Mouse (Mus musculus) lung, postnatal 0 days (tissue): ENCODE measurements at regions not wholly inside any gene's neighbourhood (a gene's known extent, or its start where the extent isn't known, plus 50 kb on each side); places are given as distances from the start of the nearest gene placed in this dataset.

ENCODE experiments used
- CTCF ChIP-seq: IDR thresholded peaks from 2 replicates; pipeline ENCODE4 v1.5.1; 2016; ENCODE audit warnings: antibody characterized with exemption, mild to moderate bottlenecking
- EP300 ChIP-seq: IDR thresholded peaks from 2 replicates; pipeline ENCODE4 v1.6.1; 2016; ENCODE audit warnings: antibody characterized with exemption, mild to moderate bottlenecking, control low read depth

DNA sequence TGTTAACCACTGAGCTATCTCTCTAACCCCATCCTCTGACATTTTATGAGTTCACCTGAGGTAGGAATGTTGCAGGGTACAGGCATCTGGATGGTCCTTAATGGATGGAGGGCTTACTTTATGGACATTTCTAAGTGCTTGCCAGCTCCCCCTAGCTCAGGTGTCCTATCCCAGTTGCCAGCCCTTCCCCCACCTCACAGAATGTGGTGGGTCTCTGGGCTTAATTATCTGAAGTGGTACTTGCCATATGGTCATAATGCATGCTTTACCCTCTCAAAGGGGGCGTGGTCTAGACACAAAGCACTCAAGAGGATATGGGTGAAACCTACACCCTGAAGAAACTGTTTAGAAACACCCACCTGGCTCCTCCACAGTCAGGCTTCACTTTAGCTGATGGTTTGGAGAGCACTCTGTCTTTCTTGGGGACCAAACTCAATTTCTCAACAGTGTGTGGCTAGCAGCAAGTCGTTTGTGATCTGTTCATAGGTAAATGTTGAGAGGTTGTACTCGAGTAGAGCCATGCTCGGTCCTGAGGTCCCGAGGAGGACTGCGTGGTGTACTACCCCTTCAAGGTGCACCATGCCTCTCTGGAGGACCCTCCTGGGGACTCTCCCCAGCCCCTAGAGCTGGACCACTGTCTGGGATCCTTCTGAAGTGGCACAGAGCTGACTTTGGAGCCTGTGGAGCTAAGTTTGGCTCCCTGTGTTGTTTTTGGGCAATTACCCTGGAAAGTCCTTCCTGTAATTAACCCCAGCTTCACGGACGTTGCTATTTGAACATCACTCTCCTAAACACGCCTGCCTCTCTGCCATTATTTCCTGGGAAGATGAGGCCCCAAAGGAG is 338.8 kb upstream of the Sall1 start:
- TF ChIP-seq CTCF: no peak
- TF ChIP-seq EP300: no peak
